Mouse (Mus musculus) hindbrain, embryonic 12.5 days (tissue): Measurements from ENCODE around the gene Plrg1. TPM values are rescaled to one million over a fixed set of nuclear protein-coding genes. Genes with fewer than 3 reads are reported as not detected.

ENCODE experiments used
- ATAC-seq: fragments of 200-750 bp; cut with Nextera tagmentation; 2 replicates; pipeline ENCODE4 v1.8.0; 2017; ENCODE audit warnings: moderate TSS enrichment; ENCODE audit not compliant: low FRiP score
- H3K27ac ChIP-seq: fragments of 300-500 bp; sonication (generic); 2 replicates; pipeline ENCODE4 v1.5.1; 2016; ENCODE audit warnings: mild to moderate bottlenecking
- H3K27me3 ChIP-seq: fragments of 300-500 bp; sonication (generic); 2 replicates; pipeline ENCODE4 v1.6.1; 2016; ENCODE audit warnings: mild to moderate bottlenecking
- H3K36me3 ChIP-seq: fragments of 300-500 bp; sonication (generic); 2 replicates; pipeline ENCODE4 v1.6.1; 2016; ENCODE audit warnings: mild to moderate bottlenecking
- H3K4me1 ChIP-seq: fragments of 300-500 bp; sonication (generic); 2 replicates; pipeline ENCODE4 v1.6.1; 2016
- H3K4me2 ChIP-seq: fragments of 300-500 bp; sonication (generic); replicated peaks from 2 replicates; pipeline ENCODE4 v1.6.1; 2016; ENCODE audit warnings: mild to moderate bottlenecking
- H3K4me3 ChIP-seq: fragments of 300-500 bp; sonication (generic); 2 replicates; pipeline ENCODE4 v1.5.1; 2016; ENCODE audit warnings: mild to moderate bottlenecking
- H3K9ac ChIP-seq: fragments of 300-500 bp; sonication (generic); 2 replicates; pipeline ENCODE4 v1.6.1; 2016; ENCODE audit warnings: mild to moderate bottlenecking, moderate library complexity
- H3K9me3 ChIP-seq: fragments of 300-500 bp; sonication (generic); replicated peaks from 2 replicates; pipeline ENCODE4 v1.6.1; 2016; ENCODE audit warnings: mild to moderate bottlenecking
- WGBS: fragments of 180-500 bp; shearing (Covaris S2); methylation state at CpG from one replicate; pipeline ENCODE4 v1.1.7; 2016; 5-methylcytosine and 5-hydroxymethylcytosine counted together
- polyA plus RNA-seq: library from polyadenylated mRNA; unstranded; fragments of >200 nt; fragmentation: Nextera tagmentation; extraction: Ambion mirVana; gene quantifications from 2 replicates; pipeline ENCODE4 v1.2.1, GENCODE M21; 2016

Plrg1 gene
- polyA plus RNA-seq, 1 experiment from 2014 or later: 106 TPM

DNA sequence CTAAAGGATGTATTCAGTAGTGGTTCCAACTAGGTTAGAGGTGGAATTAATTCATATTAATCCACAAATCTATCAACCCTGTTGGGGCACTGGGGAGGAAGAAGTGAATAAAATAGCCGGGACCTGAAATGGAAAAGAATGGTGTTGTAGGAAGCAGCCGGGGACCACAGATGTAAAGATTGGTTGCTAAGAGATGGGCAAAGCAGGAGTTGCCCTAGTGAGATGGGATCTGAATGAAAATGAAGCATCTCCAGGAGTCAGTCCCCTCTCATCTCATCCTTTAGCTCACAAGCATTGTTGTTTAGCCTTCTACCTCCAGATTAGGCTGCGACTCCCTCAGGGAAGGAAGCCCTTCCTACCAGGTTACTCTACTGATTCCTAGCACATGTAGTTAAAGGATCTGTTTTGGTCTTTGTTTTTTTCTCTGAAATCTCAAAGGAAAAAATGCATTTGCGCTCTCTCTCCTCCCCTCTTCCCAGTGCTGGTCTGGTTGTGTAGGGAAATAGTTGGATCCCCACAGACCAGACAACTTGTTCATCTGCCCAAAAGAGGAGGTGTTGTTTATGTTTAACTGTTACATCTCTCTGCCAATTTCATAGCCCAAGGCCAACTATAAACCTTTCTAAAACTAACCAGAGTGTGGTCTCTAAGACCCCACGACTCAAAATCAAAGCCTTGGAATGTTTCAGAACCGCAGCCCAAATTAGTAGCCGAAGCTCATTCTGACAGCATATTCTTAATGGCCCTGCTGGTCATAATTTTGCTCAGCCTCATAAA, 56.4 kb downstream of the Plrg1 start:
- Histone ChIP-seq H3K4me2 (peak overlapping the region; percentile 26; the same call in 1 of the 2 replicates), H3K36me3 (no peaks in the 10 kb centered on the region), H3K27ac (no peak overlapping the region; the same call in 1 of the 2 replicates), H3K4me3 (no peak overlapping the region), H3K9ac (no peak overlapping the region), H3K27me3 (no peaks in the 10 kb centered on the region), H3K4me1 (peaks cover 22% of the 10 kb centered on the region), H3K9me3 (no peaks in the 10 kb centered on the region)
- 33% methylated on average over 7 of the region's 7 CpGs for WGBS
- peak; percentile 61 for ATAC-seq

DNA sequence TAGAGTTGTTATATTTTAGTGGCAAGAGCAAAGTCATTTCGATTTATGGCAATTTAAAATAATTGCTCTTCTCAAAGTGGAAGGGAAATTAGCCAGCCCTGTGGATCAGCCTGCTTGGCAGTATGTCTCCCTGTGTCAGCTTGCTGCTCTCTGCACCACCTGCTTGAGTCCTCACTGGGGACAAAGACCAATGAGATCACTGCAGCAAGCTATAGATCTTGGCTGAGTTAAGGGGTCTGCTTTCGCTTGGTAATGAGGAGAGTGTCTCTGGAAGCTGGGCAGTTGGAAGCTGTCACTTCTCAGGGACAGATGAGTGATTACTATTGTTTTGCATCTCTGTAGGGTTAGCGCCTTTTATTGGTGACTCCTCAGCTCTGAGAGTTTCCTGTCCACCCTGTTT, 57.5 kb downstream of the Plrg1 start:
- no peaks in the 10 kb centered on the region for H3K27me3 ChIP-seq
- H3K36me3 ChIP-seq: no peaks in the 10 kb centered on the region
- ATAC-seq: peak; percentile 64; the same call in 1 of the 2 replicates
- no peak overlapping the region for H3K27ac ChIP-seq
- no peak overlapping the region for H3K4me3 ChIP-seq
- peaks cover 22% of the 10 kb centered on the region for H3K4me1 ChIP-seq
- H3K9ac ChIP-seq: no peak overlapping the region
- 0 out of 2 replicates have a peak overlapping the region, but pooled peaks have one; percentile 26 for H3K4me2 ChIP-seq
- 21% methylated on average over 3 of the region's 3 CpGs for WGBS
- no peaks in the 10 kb centered on the region for H3K9me3 ChIP-seq

- WGBS: 57% methylated on average over 1 of the region's 1 CpGs
- no peak overlapping the region for H3K27ac ChIP-seq
- no peak overlapping the region for H3K4me2 ChIP-seq
- no peak overlapping the region for H3K9ac ChIP-seq
- no peaks in the 10 kb centered on the region for H3K36me3 ChIP-seq
- ATAC-seq: no peak
- no peaks in the 10 kb centered on the region for H3K9me3 ChIP-seq
- H3K4me3 ChIP-seq: no peak overlapping the region
- peaks cover 22% of the 10 kb centered on the region for H3K4me1 ChIP-seq
- H3K27me3 ChIP-seq: no peaks in the 10 kb centered on the region
These were observed 59.6 kb downstream of the Plrg1 start for GRCm38 (mm10) chr3:83114946-83115345.

DNA sequence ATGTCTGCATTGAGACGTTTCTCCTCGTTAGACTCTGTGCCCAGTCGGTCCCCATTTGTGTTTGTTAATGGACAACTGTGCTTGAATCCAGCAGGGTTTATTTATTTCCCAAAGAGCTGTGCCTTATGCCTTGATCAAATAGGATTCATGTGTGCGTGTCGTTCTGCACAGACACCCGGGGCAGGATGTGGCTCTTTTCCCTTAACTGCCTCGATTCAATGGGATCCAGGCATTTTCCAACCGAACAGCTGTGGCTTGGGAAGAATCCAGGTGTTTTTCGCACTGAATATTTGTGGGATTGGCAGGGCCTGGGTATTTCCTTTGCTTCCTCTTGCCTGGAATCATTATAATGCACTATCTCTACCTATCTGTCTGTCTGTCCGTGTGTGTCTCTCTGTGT, 62.3 kb downstream of the Plrg1 start:
- no peaks in the 10 kb centered on the region for H3K36me3 ChIP-seq

More for the DNA sequence above, 62.3 kb downstream of the Plrg1 start:
- Histone ChIP-seq H3K9ac (no peak overlapping the region), H3K27me3 (no peaks in the 10 kb centered on the region), H3K9me3 (no peaks in the 10 kb centered on the region), H3K27ac (no peak overlapping the region), H3K4me3 (no peak overlapping the region), H3K4me1 (peaks cover 7% of the 10 kb centered on the region), H3K4me2 (no peak overlapping the region)
- ATAC-seq: no peak
- 72% methylated on average over 10 of the region's 10 CpGs for WGBS

Other genes with a start within 250 kb of the Plrg1 start
- gene Rbm46, start 179.0 kb upstream of the Plrg1 start, polyA plus RNA-seq: 4.1 and 5.2 TPM in 2 replicates
- 0.04 and 0.10 TPM in 2 replicates for gene Lrat, start 151.5 kb upstream of the Plrg1 start, polyA plus RNA-seq
- not detected in 2 replicates for gene Fgg, start 47.8 kb upstream of the Plrg1 start, polyA plus RNA-seq
- gene Fga, start 29.4 kb upstream of the Plrg1 start, polyA plus RNA-seq: not detected in 2 replicates
- not detected in 2 replicates for gene Fgb, start 5.7 kb upstream of the Plrg1 start, polyA plus RNA-seq
- 1.1 and 1.3 TPM in 2 replicates for gene Dchs2, start 72.4 kb downstream of the Plrg1 start, polyA plus RNA-seq